Mouse (Mus musculus): Measurements from ENCODE around the gene Pde6h.

GRCm38 (mm10) chr6:136883431-136883915, 40.2 kb upstream of the Pde6h start:
- TF ChIP-seq CTCF (IDR thresholded peaks at IDR 0.05; ENCODE audit: low read depth) (no peak), EP300 (IDR thresholded peaks at IDR 0.05; ENCODE audit: low read depth) (no peak)

Data from heart, postnatal 0 days (tissue).